Mouse (Mus musculus) limb, embryonic 13.5 days (tissue): Measurements from ENCODE around the gene Hist1h2ai. TPM values are rescaled to one million over a fixed set of nuclear protein-coding genes. Genes with fewer than 3 reads are reported as not detected.
A peak's percentile ranks its signal among the peaks of the same experiment; 100 is the strongest.
"Not testable (repeated sequence)": the region's sequence is repeated elsewhere in the genome, so short reads cannot be mapped to it uniquely, and the experiment has no call there.

Experiments used
- ATAC-seq: fragments of 200-750 bp; cut with Nextera tagmentation; 2 replicates; pipeline ENCODE4 v1.8.0; 2017; ENCODE audit warnings: low read depth, moderate number of reproducible peaks, moderate TSS enrichment; ENCODE audit not compliant: low FRiP score
- H3K27ac ChIP-seq: fragments of 300-500 bp; sonication (generic); 2 replicates; pipeline ENCODE4 v1.5.1; 2015; ENCODE audit warnings: inconsistent platforms, mild to moderate bottlenecking, moderate library complexity
- H3K27me3 ChIP-seq: fragments of 300-500 bp; sonication (generic); 2 replicates; pipeline ENCODE4 v1.6.1; 2015; ENCODE audit warnings: mild to moderate bottlenecking, inconsistent platforms
- H3K36me3 ChIP-seq: fragments of 300-500 bp; sonication (generic); 2 replicates; pipeline ENCODE4 v1.6.1; 2015; ENCODE audit warnings: inconsistent platforms, mild to moderate bottlenecking, moderate library complexity
- H3K4me1 ChIP-seq: fragments of 300-500 bp; sonication (generic); 2 replicates; pipeline ENCODE4 v1.6.1; 2015; ENCODE audit warnings: inconsistent platforms
- H3K4me2 ChIP-seq: fragments of 300-500 bp; sonication (generic); replicated peaks from 2 replicates; pipeline ENCODE4 v1.6.1; 2015; ENCODE audit warnings: inconsistent platforms, mild to moderate bottlenecking, moderate library complexity
- H3K4me3 ChIP-seq: fragments of 300-500 bp; sonication (generic); 2 replicates; pipeline ENCODE4 v1.5.1; 2015; ENCODE audit warnings: moderate library complexity, mild to moderate bottlenecking, inconsistent platforms
- H3K9ac ChIP-seq: fragments of 300-500 bp; sonication (generic); 2 replicates; pipeline ENCODE4 v1.6.1; 2015; ENCODE audit warnings: mild to moderate bottlenecking, inconsistent platforms
- H3K9me3 ChIP-seq: fragments of 300-500 bp; sonication (generic); 2 replicates; pipeline ENCODE4 v1.6.1; 2016; ENCODE audit warnings: inconsistent platforms
- WGBS: fragments of 180-500 bp; shearing (Covaris S2); methylation state at CpG from one replicate; pipeline ENCODE4 v1.1.7; 2015; 5-methylcytosine and 5-hydroxymethylcytosine counted together
- polyA plus RNA-seq: library from polyadenylated mRNA; unstranded; fragments of >200 nt; fragmentation: Nextera tagmentation; extraction: Ambion mirVana; gene quantifications from 2 replicates; pipeline ENCODE4 v1.2.1, GENCODE M21; 2015

Gene Hist1h2ai
- polyA plus RNA-seq: 34.6 and 46.9 TPM in 2 replicates

- H3K4me3 ChIP-seq: peak within 1 kb of the TSS; percentile 51
- WGBS: under 1% methylated on average over 36 of the region's 50 CpGs
- peak; percentile 94 for ATAC-seq
- not testable (repeated sequence) for H3K27me3 ChIP-seq, H3K36me3 ChIP-seq, H3K9me3 ChIP-seq
- peaks cover 35% of the 10 kb centered on the region for H3K4me1 ChIP-seq
- H3K27ac ChIP-seq: peak within 1 kb of the TSS; percentile 95
- H3K4me2 ChIP-seq: peak within 1 kb of the TSS; percentile 85
- H3K9ac ChIP-seq: peak within 1 kb of the TSS; percentile 81
These were observed at the start of gene Hist1h2ai, which contains the start of gene Hist1h2bl for GRCm38 (mm10) chr13:21715864-21716539. Gene Hist1h2ai, plus strand, starts transcription at chr13:21716422. Gene Hist1h2bl, minus strand, starts transcription at chr13:21716143.

DNA sequence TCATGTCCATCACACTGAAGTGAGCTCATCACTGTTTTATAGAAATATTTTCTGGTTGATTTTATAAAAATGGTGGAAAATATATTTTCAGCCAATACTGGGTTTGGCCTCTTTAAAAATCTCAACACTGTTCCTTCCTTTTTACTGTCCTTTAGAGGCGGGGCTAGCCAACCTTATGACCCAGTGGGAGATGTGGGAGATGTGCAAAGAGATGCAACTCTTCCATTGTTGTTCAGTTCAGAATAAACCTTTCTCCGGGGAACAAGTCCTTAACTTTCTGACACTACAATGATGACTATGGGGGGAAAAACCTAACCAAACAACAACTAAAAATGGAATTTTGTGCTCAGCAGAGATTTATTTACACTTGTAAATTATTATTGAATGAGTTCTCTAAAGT is 38.9 kb upstream of the Hist1h2ai start, which contains the start of gene Olfr1360:
Olfr1360 (minus strand) TSS at position 101 of the 400 bp plus-strand sequence.
- H3K9me3 ChIP-seq: no peaks in the 10 kb centered on the region
- no peak within 1 kb of the TSS for H3K27ac ChIP-seq
- no peaks in the 10 kb centered on the region for H3K36me3 ChIP-seq
- no peaks in the 10 kb centered on the region for H3K4me1 ChIP-seq
- no peak within 1 kb of the TSS for H3K4me2 ChIP-seq
- H3K4me3 ChIP-seq: no peak within 1 kb of the TSS
- no peak within 1 kb of the TSS for H3K9ac ChIP-seq
- WGBS: 80% methylated on average over 2 of the region's 2 CpGs
- ATAC-seq: no peak
- no peaks in the 10 kb centered on the region for H3K27me3 ChIP-seq

- Histone ChIP-seq H3K4me2 (no peak within 1 kb of the TSS), H3K27ac (no peak within 1 kb of the TSS), H3K4me3 (no peak within 1 kb of the TSS), H3K36me3 (no peaks in the 10 kb centered on the region), H3K27me3 (no peaks in the 10 kb centered on the region), H3K9me3 (no peaks in the 10 kb centered on the region), H3K9ac (no peak within 1 kb of the TSS), H3K4me1 (no peaks in the 10 kb centered on the region)
- no peak for ATAC-seq
These were observed 18.4 kb upstream of the Hist1h2ai start, which contains the start of gene Olfr1359 for GRCm38 (mm10) chr13:21697811-21698210. Gene Olfr1359, plus strand, starts transcription at chr13:21698111.

DNA sequence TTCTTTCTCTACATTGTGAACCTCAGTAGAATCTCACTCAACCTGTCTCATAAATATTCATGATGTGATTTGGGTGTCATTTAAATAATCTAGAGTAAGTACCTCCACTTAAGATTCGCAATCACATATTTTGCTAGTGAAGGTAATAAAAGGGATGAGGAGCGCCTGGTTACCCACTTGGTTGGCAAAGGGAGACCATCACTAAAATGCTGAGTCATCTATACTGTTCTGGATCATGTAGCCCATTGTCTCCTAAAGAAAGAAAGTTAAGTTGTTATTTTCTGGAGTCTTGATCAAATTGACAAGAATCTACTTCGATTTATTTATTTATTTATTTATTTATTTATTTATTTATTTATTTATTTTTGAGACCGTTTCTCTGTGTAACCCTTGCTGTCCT is 9.6 kb upstream of the Hist1h2ai start:
- no peaks in the 10 kb centered on the region for H3K27me3 ChIP-seq
- H3K27ac ChIP-seq: no peak overlapping the region
- H3K9me3 ChIP-seq: no peaks in the 10 kb centered on the region
- no peak overlapping the region for H3K4me2 ChIP-seq
- H3K4me3 ChIP-seq: no peak overlapping the region
- 0 out of 2 replicates have a peak, but pooled peaks cover under 1% of the 10 kb centered on the region for H3K4me1 ChIP-seq
- H3K36me3 ChIP-seq: no peaks in the 10 kb centered on the region
- ATAC-seq: no peak
- no peak overlapping the region for H3K9ac ChIP-seq
- WGBS: 69% methylated on average over 4 of the region's 4 CpGs

DNA sequence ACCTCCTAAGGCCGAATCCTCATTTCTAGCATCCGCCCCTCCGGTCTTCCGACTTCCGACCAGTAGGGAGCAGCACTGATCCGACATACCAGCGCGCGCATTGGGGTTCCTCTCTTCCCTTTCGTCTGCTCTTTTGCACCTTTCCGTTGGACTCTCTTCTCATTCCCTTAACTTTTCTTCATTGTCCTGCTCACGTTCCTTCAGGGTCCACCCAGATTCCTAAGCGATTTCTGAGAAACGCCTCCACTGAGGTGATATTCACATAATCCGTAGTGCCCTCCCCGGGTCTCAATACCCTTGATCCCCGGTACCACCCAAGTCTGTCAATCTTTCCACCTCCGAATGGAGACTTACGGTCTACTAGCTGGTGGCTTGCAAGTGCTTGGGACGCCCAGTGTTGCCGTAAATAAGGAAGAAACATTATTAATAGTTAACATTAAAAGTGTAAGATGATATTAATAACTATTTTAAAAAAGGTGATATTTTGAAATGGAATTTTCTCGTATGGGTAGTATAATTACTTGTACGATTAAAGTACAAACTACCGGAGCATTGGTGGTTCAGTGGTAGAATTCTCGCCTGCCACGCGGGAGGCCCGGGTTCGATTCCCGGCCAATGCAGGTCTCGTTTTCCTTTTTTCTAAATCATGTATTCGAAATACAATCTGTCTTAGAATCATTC is 6.1 kb upstream of the Hist1h2ai start:
- no peaks in the 10 kb centered on the region for H3K36me3 ChIP-seq
- H3K27ac ChIP-seq: peak overlapping the region; percentile 83
- WGBS: under 1% methylated on average over 32 of the region's 32 CpGs

GRCm38 (mm10) chr13:21710821-21711525 is 5.2 kb upstream of the Hist1h2ai start:
- Histone ChIP-seq H3K27ac (peak overlapping the region; percentile 52; the same call in 1 of the 2 replicates), H3K4me2 (peak overlapping the region; percentile 69), H3K9me3 (no peaks in the 10 kb centered on the region), H3K4me1 (peaks cover 11% of the 10 kb centered on the region), H3K4me3 (peak overlapping the region; percentile 60), H3K27me3 (no peaks in the 10 kb centered on the region), H3K36me3 (no peaks in the 10 kb centered on the region), H3K9ac (peak overlapping the region; percentile 61)
- 2% methylated on average over 22 of the region's 22 CpGs for WGBS
- peak; percentile 80 for ATAC-seq

More for the DNA sequence above, 6.1 kb upstream of the Hist1h2ai start:
- Histone ChIP-seq H3K4me2 (peak overlapping the region; percentile 46), H3K4me3 (peak overlapping the region; percentile 60), H3K4me1 (peaks cover 6% of the 10 kb centered on the region), H3K27me3 (no peaks in the 10 kb centered on the region), H3K9ac (peak overlapping the region; percentile 73), H3K9me3 (no peaks in the 10 kb centered on the region)
- peak; percentile 83 for ATAC-seq

DNA sequence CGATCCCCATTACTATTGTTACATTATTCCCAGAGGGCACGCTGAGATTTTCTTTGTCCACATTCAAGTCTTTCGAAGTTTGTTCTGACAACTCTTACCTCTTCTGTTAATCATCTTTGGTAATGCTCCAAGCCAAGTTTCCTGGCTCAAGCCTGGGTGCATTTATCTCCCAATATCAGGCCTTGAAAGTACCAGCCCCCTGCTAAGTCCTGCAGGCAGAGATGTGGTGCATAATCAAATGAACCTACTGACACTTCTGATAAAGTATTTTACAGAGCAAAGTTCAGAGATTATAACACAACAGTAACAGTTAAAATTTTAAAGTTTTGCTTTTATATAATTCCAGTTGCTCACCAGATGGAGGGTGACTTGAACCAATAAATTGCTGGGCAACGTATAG is 4.5 kb upstream of the Hist1h2ai start:
- Histone ChIP-seq H3K27ac (no peak overlapping the region), H3K9ac (peak overlapping the region; percentile 61; the same call in 1 of the 2 replicates), H3K4me1 (peaks cover 11% of the 10 kb centered on the region), H3K27me3 (no peaks in the 10 kb centered on the region), H3K4me2 (peak overlapping the region; percentile 69), H3K36me3 (no peaks in the 10 kb centered on the region), H3K4me3 (peak overlapping the region; percentile 60), H3K9me3 (no peaks in the 10 kb centered on the region)
- 33% methylated on average over 4 of the region's 4 CpGs for WGBS
- no peak for ATAC-seq

DNA sequence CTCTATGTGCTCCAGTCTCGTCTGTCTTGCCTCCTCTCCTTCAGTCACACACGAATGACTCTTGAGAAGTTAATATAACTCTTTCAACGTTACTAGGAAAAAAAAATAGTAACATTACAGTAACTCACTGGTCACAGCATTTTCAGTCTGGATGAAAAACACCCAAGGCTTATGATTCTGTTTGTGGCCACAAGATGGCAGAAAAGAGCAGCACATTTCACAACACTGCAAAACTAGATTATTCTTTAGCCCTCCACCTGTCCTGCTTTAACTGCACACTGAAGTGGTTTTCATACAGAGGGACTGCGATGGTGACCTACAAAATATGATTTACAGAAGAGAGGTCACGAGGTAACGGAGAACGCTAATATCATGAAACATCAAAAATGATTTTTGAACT is 1.5 kb upstream of the Hist1h2ai start:
- Histone ChIP-seq H3K4me3 (peak overlapping the region; percentile 51), H3K9ac (peak overlapping the region; percentile 72; the same call in 1 of the 2 replicates), H3K27ac (peak overlapping the region; percentile 90), H3K27me3 (no peaks in the 10 kb centered on the region), H3K36me3 (no peaks in the 10 kb centered on the region), H3K9me3 (no peaks in the 10 kb centered on the region), H3K4me2 (peak overlapping the region; percentile 85), H3K4me1 (peaks cover 26% of the 10 kb centered on the region)
- ATAC-seq: no peak
- under 1% methylated on average over 7 of the region's 7 CpGs for WGBS

DNA sequence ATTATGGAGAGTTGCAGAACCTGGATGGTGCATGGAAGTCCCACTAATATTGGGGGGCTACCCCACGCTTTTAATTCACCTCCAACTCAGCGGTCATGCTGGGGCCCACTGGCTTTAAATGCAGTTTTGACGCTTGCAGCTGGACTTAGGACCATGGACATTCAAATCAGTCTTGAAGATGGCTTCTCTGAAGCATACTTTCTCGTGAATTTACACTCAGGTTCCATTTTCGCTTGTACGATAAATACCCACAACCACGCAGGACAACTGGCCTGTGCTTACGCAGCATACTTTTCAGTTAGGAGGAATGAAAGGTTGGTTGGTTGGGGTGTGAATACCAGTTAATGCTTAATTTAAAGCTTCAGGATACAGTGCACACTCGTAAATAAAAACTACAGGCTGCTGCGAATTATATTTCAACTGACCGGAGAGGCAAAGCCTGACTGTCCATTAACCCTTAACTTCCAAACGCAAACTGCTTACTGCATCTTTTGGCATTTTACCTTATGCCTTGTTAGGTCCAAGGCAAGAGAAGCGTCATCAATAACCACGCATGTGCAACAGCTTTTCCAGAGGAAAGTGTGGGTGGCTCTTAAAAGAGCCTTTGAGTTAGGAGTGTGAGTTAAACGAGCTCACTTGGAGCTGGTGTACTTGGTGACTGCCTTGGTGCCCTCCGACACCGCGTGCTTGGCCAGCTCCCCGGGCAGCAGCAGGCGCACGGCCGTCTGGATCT is 925 bp upstream of the Hist1h2ai start:
- no peaks in the 10 kb centered on the region for H3K36me3 ChIP-seq
- H3K9me3 ChIP-seq: no peaks in the 10 kb centered on the region
- no peaks in the 10 kb centered on the region for H3K27me3 ChIP-seq
- peak overlapping the region; percentile 51 for H3K4me3 ChIP-seq
- H3K9ac ChIP-seq: peak overlapping the region; percentile 72
- peak overlapping the region; percentile 90 for H3K27ac ChIP-seq
- peak overlapping the region; percentile 85 for H3K4me2 ChIP-seq
- H3K4me1 ChIP-seq: peaks cover 29% of the 10 kb centered on the region
- ATAC-seq: no peak
- under 1% methylated on average over 22 of the region's 22 CpGs for WGBS

- peaks cover 35% of the 10 kb centered on the region for H3K4me1 ChIP-seq
- H3K27me3 ChIP-seq, H3K36me3 ChIP-seq, H3K9me3 ChIP-seq, ATAC-seq: not testable (repeated sequence)
- H3K27ac ChIP-seq: peak overlapping the region; percentile 95
- WGBS: under 1% methylated on average over 14 of the region's 38 CpGs
- peak overlapping the region; percentile 81 for H3K9ac ChIP-seq
- H3K4me3 ChIP-seq: peak overlapping the region; percentile 51
- peak overlapping the region; percentile 85 for H3K4me2 ChIP-seq
These were observed 544 bp downstream of the Hist1h2ai start for GRCm38 (mm10) chr13:21716540-21717391.
